Mouse (Mus musculus) cerebellum, adult 8-10 months (tissue): Measurements from ENCODE around the gene Mepe.

Experiments
- DNase-seq: peaks from one replicate; pipeline ENCODE4 v3.0.0; 2022

Mepe gene

DNA sequence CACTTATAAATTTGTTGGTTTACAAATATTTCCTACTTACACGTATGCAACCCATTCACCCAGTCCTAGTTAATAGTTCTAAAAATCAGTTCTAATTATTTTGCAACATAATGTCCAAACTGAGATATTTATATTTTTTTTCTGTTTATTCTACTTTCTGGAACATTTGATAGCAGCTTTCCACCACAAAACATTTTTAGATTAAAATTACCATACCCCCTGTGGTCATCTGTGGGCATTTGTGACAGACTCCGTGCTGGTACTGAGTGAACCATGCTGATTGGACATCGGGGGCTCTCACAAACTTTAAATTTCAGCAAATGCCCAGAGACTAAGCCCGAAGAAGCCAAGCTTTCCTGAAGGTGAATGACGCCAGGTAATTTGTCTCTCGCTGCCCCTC lies at the start of gene Mepe:
Gene Mepe (plus strand): TSS at position 301 of the 400 bp plus-strand sequence.
- no peak for DNase-seq

DNA sequence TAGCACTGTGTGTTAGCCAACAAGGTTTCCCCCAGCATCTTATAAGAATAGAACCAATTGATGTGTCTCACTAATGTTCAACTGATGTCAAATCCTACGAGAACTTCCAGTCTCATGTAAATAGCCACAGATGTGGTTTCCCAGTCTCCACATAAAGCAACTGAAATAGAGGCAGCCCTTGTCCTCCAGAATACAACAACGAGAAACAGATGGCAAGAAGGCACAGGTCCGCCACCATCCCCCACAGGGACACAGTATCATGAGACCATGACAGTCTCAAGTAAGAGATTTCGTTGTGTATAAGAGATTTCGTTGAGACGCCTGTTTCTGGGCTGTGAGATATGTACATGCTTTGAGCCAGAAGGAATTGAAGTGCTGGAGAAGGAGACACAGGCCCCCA lies 30.9 kb upstream of the Mepe start:
- DNase-seq = no peak

DNA sequence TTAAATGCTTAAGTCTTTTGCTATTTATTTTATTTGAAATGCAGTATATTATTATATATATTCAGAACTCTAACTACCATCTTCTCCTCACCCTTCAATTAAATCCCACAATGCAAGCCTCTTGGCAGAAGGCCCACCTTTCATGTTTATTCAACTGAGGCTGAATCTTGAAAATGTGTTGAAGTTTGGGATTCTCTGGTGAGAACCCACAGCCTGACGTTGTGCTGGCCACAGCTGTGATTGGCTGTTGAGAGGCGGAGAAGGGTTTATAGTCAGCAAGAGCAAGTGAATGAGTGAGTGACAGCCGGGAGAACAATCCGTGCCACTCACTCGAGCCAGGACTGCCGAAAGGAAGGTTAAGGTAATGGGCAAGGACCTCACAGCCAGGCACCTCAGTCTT lies 26.1 kb upstream of the Mepe start, which contains the start of gene Ibsp:
Gene Ibsp (plus strand): TSS at position 178 of the 400 bp plus-strand sequence.
- no peak for DNase-seq

DNA sequence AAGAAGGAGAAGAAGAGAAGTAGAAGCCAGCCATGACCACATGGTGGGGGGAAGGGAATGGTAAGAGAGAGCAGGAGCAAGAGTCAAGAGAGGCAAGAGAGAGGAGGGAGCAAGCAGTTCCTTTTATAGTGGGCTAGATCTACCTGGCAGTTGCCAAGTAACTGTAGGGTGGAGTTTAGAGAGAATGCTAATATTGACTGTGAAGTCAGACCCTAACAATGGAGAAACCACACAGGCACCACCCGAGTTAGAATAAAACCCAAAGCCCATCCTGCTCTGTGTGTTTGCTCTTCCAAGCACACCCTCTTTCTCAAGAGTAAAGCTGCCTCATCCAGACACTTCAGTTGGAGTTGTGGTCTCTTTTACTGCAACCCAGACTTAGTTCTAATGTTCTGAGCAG lies 11.1 kb upstream of the Mepe start:
- DNase-seq = no peak

DNA sequence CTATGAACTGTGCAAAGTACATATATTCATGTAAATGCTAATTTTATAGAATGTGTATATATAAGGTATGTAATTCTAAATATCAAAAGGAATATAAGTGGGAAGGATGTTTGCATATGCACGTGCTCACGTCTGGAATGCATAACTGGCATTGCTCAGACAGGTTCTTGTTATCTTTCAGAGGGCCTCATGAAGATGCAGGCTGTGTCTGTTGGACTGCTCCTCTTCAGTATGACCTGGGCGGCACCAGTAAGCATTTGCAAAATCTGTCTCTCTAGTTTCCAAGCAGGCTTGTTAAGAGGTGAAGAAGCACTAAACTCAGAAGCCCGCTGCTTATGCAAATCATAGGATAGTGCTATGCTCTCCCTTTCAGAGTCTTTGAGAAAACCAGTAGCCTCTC lies 1.8 kb downstream of the Mepe start:
- DNase-seq = no peak

DNA sequence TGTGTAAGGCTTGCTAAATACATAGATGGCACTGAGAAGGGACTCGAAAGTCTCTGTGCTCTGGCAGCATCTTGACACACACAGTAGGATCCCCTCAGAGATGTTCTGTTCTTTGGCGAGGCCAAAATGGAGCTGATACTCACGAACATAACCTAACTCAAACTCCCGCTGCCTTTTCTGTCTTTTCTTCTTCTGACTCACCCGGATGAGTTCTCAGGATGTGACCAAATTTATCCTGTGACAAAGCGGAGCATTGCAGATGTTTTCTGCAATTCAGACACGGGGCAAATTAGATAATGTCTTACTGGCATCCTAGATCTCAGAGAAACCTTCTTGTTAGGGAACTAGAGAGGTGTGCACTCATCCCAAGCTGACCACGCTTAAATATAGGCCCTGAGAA lies 2.3 kb downstream of the Mepe start:
- DNase-seq = no peak

DNA sequence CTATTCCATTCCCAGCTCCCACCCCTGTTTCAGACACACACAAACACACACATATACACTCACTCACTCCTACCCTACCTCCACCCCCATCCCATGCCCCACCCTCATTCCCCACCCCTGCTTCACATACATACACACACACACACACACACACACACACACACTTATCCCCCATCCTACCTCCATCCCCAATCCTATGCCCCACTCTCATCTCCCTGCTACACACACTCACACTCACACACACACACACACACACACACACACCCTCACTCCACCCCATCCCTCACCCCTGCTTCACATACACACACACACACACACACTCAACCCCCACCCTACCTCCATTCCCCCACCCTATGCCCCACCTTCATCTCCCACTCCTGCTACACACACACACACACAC lies 2.7 kb downstream of the Mepe start:
- DNase-seq = no peak

DNA sequence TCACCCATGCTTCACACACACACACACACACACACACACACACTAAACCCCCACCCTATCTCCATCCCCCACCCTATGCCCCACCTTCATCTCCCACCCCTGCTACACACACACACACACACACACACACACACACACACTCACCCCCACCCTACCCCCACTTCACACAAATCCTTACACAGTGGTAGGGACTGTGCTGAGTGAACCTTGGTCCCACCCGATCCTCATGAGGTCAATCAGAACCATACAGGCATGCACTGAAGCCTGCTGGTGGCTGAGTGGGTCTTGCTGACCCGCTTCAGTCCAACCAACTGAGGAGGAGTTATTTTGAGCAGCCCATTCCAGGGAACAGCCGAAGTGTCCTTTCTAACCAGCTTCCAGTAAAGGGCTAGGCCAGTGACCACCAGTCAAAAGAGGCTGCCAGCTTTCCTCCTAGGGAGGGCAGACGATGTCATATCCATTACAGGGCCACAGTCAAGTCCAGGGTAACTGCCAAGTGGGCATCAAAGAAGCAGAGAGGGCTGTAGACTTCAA lies 3.3 kb downstream of the Mepe start:
- DNase-seq = no peak

DNA sequence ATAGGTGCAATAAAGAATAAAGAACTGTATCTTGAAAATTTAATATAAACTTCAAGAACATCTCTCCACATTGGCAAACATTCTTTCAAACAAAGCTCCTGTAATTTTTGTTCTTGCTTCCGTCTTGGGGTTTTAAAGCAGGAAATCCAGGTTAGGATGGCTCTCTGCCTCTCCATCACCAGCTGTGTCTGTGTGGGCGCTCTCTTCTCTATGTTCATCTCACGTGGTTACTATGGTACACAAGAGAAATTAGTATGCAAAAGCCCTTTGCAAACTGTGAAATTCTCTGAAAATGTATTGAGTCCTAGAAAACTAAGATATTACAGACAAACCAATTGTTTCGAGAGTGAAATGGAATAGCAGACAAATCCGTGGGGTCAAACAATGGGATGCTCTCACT lies 4.3 kb downstream of the Mepe start:
- DNase-seq = no peak

DNA sequence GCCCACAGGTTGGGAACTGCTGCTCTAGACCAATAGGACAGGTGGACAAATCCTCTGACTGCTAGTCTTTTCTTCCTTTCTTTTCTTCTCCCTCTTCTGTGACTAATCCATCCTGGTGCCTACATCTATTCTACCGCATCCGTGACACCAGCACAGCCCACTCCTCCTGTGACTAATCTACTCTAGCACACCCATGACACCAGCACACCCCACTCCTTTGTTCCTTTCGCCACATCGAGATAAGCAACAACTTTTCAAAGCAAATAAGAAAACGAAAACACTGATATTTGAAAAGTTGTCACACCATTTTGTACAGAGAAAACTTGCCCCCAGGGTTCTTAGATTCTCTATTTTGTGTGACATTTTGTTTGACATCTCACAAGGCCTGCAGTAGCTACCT lies 5.0 kb downstream of the Mepe start:
- no peak for DNase-seq

DNA sequence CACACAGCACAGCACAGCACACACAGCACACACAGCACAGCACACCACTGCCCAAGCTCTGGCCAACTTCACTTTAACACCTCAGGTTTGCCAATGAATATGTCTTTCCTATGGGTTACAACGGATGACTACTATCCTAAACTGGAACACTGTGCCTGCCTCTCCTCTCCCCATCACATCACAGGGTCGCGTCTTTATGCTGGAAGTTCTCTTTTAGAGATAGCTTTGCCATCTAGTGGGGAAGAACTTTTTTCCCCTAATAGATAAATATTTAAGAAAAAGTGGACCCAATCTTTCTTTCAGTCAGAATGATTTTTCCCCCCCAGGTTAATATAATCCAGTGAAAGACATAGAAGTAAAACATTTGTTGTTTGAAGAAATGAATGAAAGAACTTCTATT lies 7.2 kb downstream of the Mepe start:
- DNase-seq = no peak

DNA sequence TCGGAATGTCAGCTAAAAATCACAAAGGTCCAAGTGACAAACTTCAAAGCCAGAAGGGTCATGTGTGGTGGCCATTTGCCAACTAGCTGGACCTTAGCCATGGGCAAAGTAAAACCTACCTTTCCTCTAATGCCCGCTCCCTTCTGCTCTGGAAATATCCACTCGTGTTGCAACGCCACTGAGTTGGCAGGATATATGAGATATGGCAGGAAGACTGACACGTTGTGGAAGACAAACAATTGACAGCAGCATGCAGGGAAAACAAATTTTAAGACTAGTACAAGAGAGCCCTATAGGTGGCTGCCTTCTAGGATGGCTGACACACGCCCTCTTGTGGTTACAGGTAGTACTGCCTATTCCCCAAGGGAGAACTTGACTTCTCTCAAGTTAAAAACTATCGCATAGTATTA lies 8.1 kb downstream of the Mepe start:
- peak; percentile 16 for DNase-seq

DNA sequence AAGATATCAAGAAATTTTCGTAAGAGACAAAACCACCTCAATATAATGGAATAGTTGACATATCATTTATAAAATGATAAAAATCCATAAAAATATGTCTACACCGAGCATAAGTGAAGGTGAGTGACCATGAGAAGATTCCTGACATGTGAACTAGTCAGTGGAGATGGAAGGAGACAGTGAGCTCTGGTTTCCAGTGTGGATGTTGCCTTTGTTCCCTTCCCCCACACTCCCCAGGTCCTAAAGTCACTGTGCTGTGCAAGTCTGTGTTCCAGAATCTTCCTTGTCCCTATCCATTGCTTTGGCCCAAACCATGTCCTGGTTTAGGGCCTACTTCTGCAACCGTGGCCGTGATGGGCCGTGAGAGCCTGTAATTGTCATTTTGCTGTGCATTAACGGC lies 8.5 kb downstream of the Mepe start:
- DNase-seq = no peak

DNA sequence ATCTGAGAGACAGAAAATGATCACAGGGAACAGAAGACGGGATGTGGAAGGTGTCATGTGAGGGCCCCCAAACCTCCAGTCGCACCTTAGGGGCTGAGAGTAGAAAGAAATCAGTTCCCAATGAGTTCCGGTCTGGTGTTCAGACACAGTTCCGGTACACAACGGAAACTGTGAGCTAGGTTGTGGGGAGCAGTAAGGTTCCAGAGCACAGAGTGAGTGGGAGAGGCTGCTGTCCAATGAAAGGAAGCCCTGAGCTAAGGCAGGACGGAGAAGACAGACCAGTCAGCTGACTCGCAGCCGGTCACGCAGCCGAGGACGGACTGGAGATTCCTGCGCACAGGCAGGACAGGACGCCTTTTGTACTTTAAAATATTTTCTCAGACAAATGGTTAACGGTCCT lies 9.4 kb downstream of the Mepe start:
- DNase-seq = no peak

DNA sequence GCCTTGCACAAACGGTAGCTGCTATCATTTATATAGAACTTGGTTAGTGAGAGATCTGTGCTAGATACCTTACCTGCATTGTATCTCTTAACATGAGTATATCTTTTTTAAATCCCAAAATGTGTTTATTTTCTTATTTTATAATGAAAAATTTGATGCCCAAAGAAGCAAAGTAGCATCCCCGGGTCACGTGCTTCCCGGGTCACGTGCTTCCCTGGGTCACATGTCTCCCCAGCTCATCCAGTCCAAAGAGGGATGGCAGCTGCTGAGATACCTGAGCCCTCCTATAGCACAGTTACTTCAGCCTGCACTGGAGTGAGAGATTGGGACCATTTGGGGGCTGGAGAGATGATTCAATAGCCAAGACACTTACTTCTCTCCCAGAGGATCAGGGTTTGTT lies 10.8 kb downstream of the Mepe start:
- DNase-seq = no peak

DNA sequence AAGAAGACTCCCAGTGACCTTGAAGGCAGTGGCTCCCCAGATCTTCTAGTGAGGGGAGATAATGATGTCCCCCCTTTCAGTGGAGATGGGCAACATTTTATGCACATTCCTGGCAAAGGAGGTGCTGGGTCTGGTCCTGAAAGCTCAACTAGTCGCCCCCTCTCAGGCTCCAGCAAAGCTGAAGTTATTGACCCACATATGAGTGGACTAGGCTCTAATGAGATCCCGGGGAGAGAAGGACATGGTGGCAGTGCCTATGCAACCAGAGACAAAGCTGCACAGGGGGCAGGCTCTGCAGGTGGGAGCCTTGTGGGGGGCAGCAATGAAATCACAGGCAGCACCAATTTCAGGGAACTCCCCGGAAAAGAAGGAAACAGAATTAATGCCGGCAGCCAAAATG lies 12.4 kb downstream of the Mepe start:
- DNase-seq = no peak

DNA sequence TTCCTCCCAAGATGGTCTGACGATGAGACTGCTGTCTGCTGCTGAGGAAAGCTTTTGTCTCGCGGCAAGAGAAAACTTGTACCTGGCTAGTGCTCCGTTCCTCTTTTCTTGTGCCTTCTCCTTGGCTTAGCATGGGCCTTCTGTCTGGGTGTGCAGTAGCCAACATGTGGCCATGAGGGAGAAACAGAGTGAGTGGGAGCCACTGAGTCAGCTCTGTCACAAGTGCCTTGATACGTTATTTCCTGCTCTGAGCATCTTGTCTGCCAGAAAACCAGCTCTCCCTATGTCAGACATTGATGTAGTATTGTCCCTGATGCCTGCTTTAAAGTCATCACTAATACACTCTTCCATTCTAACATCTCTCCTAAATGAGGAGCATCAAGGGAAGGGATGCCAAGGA lies 13.9 kb downstream of the Mepe start:
- DNase-seq = no peak

DNA sequence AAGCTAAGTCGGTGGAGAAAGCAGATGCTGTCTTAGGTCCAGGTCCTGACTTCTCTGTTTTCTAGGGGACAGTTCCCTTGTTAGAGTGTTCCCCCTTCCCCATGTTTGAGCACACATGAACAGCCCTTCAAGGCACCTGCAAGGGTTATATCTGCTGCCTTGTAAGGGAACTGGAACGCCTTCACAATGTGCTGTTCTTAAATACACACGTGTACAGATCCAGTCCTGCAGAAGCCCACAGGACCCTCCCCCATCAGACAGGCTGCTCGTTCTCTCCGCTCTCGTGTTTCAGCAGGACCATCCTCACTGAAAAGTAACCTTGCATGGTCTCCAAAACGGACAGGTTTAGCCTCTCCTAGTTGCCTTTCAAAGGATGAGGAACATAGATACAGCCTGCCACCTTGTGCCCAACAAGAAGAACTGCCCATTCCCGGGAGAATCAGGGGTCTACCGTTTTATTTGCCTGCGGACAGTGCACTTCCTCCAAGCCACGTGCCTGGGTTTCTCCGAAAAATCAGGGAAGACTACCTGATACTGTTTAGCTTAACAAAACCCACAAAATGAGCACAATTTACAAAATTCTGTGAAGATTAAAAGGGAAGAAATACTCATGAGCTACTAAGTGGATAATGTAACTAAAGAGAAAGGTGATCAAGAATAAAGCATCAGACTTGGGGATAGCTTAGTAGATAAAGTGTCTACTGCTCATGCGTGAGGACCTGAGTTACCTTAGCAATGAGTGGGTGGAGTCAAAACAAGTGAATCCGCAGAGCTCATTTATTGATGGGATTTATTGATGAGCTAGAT lies 14.8 kb downstream of the Mepe start:
- peak; percentile 5 for DNase-seq

DNA sequence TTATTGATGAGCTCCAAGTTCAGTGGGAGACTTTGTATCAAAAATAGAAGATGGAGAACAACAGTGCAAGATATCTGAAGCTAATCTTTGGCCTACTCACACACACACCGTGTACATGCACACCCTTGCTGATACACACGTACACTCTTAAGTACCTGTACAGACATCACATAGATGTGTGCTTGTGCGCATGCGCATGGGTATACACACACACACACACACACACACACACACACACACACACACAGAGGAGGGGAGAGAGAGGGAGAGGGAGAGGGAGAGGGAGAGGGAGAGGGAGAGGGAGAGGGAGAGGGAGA lies 15.3 kb downstream of the Mepe start:
- DNase-seq = no peak

DNA sequence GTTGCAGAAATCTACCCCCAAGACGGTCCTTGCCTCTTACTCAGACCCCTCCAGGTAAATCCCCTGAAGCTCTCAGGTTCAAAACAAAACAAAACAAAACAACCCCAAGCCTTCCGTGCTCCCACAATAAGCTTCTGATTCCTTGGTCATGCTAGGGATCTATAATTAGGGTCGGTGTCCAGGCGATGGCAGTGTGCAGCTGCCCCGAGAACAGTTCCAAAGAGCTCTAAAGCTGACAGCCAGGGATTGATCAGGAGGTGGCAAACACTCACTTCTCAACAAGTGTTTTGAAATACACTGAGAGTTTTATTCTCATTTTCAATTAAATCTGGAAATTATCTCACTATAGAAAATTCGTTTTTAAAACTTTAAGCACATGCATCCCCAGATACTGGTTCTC lies 17.8 kb downstream of the Mepe start:
- no peak for DNase-seq

DNA sequence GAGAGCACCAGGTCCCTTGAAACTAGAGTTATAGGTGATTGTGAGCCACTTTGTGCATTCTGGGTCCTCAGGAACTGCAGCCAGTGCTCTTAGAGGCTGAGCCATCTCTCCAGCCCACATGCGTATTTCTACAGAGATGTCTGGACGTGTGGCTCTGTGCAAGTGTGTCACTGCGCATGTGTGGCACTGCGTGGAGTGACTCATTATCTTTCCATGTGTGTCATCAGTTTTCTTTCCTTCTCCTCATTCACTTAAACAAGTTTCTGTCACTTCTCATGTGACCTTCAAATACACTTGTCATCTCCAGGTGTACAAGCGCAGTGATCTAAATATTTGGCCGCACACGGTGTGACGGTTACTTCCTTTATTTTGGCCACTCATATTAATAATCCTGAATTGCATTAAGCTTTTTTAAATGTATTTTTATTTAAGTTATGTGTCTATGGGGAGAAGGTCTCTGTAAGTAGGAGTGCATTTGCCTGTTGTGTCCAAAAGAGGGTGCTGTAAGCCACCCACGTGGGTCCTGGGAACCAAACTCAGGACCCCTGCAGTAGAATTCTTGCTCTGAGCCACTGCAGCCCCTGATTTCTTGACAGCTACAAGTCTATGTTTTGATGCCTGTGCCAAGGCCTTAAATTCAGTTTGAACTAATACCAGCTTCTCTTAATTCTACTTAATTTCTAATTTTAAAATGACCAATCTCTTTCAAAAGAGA lies 19.6 kb downstream of the Mepe start:
- no peak for DNase-seq

DNA sequence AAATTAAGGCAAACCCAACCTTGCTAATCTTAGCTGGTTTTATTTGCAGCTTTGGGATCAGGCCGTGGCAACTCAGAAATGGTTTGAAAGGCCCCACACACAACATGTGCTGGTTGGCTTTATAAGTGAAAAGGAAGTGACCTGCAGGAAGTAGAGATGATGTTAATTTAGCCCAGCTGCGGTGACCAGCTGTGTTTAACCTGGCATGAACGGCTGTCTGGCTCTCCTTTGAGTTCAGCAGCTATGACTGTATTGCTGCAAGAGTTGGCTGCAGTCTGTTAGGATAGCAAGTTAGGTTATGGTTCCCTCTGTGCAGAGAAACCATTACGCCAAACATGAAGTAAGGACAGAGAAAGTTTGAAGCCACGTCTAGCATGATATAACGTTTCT lies 20.1 kb downstream of the Mepe start:
- no peak for DNase-seq

DNA sequence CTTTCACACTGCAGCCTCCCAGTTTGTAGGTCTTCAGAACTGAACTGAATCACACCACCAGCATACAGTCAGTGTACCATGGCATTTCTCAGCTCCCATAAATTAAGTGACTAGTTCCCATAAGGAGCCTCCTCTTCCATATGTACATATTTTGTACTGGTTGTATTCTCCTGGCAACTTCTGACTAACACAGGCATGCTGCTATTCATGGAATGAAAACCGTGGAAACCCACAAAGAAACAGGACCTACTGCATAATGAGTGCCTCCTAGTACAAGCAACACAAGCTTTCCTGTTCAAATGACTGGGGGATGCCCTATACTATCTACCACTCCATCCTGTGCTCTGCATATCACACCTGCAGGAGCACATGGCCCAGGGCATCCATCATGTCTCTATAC lies 25.9 kb downstream of the Mepe start:
- DNase-seq = no peak

DNA sequence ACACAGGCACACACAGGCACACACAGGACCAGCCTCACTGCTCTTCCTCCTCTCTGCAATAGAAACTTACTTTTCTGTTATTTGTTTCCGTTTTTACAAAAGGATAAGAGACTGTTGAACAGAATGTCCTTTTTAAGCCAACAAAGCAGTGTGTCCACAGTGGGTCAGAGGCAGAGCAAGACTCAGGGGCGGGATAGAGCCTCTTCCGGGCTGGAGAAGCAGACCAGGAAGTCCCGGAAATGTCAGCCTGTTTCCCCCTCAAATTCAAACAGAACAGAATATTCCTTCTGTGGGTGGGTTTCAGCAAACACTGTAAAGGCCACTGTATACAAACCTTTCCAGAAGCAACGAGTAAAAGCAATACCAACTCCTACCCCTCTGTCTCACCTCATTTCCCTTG lies 26.7 kb downstream of the Mepe start:
- DNase-seq = no peak

DNA sequence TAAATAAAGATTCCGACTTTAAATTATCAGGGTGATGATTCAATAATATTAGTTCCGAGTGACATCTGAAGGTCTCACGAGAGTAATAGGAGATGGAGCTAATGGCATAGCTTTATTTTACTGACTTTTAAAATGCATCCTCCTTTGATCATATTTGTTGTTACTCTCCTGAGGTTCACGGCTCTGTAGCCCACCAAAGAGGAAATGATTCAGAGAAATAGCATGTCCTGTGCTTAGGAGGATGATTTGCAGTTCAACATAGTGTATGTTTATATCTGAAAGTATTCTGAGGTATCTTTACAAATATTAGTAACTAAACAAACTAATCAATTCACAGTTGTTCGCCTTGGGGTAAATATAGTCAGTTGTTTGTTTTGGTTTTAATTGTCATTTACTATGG lies 32.4 kb downstream of the Mepe start:
- DNase-seq = no peak
